Comparison of ENCODE assay signal across 28 mouse cellular contexts in the genomic region with DNA sequence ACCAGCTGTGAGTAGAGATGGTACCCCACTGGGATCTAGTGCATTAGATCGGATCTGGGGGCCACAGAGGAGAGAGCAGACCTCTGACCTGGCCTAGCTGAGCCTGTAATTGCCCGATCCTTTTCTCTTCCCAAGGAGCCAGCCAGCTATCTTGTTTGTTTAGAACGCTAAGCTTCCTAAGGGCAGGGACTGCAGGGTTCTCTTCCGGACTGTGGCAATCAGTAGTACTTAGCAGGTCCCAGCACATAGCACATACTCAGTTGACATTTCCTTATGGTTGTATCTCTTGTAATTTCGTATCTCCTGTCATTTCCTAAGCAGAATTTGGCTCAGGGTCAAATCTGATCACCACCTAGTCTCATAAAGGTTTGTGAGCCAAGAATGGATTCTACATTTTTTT.
DNase-seq lines count a peak whose midpoint lies in the region; ATAC-seq and TF ChIP-seq lines count a peak whose summit lies in the region.
"Had no signal": no experiment of that assay in that cellular context is flagged by ENCODE, and none has a peak within 500 bp of the region (broad histone marks: within the 10 kb centered on the region; RNA-seq: fewer than 3 reads in every experiment).

No protein-coding gene starts in this region.

- no peak overlapping the region for H3K27ac ChIP-seq in lung, embryonic 14.5 days (ENCODE audit: low read depth)
- peak overlapping the region; percentile 59 for H3K27ac ChIP-seq in ES-Bruce4 (ENCODE audit: insufficient read depth, low read length)
- H3K27ac ChIP-seq in ES-E14 (ENCODE audit: insufficient read depth, low read depth, low read length, poor library complexity, severe bottlenecking): peak overlapping the region; percentile 56; the same call in 1 of the 2 replicates
- H3K27ac ChIP-seq in stomach, postnatal 0 days (replicated peaks): no peak overlapping the region
- H3K27ac ChIP-seq: embryonic facial prominence, embryonic 13.5 days; forebrain, embryonic 10.5 days; forebrain, embryonic 15.5 days; gastrocnemius, adult 2 months; heart, embryonic 13.5 days; hindbrain, embryonic 14.5 days; layer of hippocampus, adult 2 months; limb, embryonic 13.5 days; midbrain, embryonic 12.5 days; neural tube, embryonic 13.5 days had no signal

- no peak overlapping the region for H3K4me3 ChIP-seq in lung, embryonic 14.5 days (ENCODE audit: low read depth, low read length)
- H3K4me3 ChIP-seq in ES-Bruce4 (ENCODE audit: low read depth, low read length) (peak overlapping the region; percentile 30), ES-E14 (ENCODE audit: insufficient read depth in 1 of 2, low read depth in 1 of 2, low read length in 2 of 2, poor library complexity in 1 of 2, severe bottlenecking in 1 of 2) (no peak overlapping the region; a peak in 1 of 4 replicates)
- H3K4me3 ChIP-seq in stomach, postnatal 0 days (ENCODE audit: low read depth, low read length): no peak overlapping the region
- H3K4me3 ChIP-seq: embryonic facial prominence, embryonic 13.5 days; forebrain, embryonic 10.5 days; forebrain, embryonic 15.5 days; gastrocnemius, adult 2 months; heart, embryonic 13.5 days; layer of hippocampus, adult 2 months; limb, embryonic 13.5 days; megakaryocyte, embryonic 14.5 days; midbrain, embryonic 12.5 days; myocyte; neural tube, embryonic 13.5 days had no signal

- H3K9ac ChIP-seq in lung, embryonic 14.5 days: no peak overlapping the region
- H3K9ac ChIP-seq in ES-Bruce4 (ENCODE audit: low read depth, poor library complexity, severe bottlenecking): peak overlapping the region; percentile 41
- H3K9ac ChIP-seq in ES-E14 (ENCODE audit: insufficient read depth, low read depth, low read length, poor library complexity, severe bottlenecking): peak overlapping the region; percentile 63; the same call in 1 of the 2 replicates
- no peak overlapping the region for H3K9ac ChIP-seq in stomach, postnatal 0 days (ENCODE audit: low read length)
- H3K9ac ChIP-seq: embryonic facial prominence, embryonic 13.5 days; forebrain, embryonic 15.5 days; heart, embryonic 13.5 days; hindbrain, embryonic 14.5 days; limb, embryonic 13.5 days; midbrain, embryonic 12.5 days; neural tube, embryonic 13.5 days had no signal

- no peak for TF ChIP-seq POLR2A in ES-Bruce4 (IDR thresholded peaks at IDR 0.05; ENCODE audit: insufficient read depth, low read length)

- H3K27me3 ChIP-seq in lung, embryonic 14.5 days (ENCODE audit: insufficient read depth, low read length): no peaks in the 10 kb centered on the region
- H3K27me3 ChIP-seq in ES-Bruce4 (ENCODE audit: control insufficient read depth, insufficient read depth, low read length, poor library complexity, severe bottlenecking): no peaks in the 10 kb centered on the region
- no peaks in the 10 kb centered on the region for H3K27me3 ChIP-seq in stomach, postnatal 0 days (ENCODE audit: control insufficient read depth, insufficient read depth, low read length)
- H3K27me3 ChIP-seq: embryonic facial prominence, embryonic 13.5 days; forebrain, embryonic 15.5 days; heart, embryonic 13.5 days; limb, embryonic 13.5 days had no signal

- in situ Hi-C loops in ES-E14 (cut with MboI; ENCODE audit: low sequenced_read_pairs in 2 of 2, unreplicated experiment in 2 of 2): no loop called here

- TF ChIP-seq CTCF in lung, embryonic 14.5 days (IDR thresholded peaks at IDR 0.05; ENCODE audit: low read depth): no peak
- TF ChIP-seq CTCF in ES-Bruce4 (IDR thresholded peaks at IDR 0.05; ENCODE audit: low read depth, low read length): no peak
- no peak for TF ChIP-seq CTCF in stomach, postnatal 0 days (IDR thresholded peaks at IDR 0.05; ENCODE audit: low read depth)

- no peak for ATAC-seq in lung, embryonic 14.5 days (ENCODE audit: insufficient read depth)
- peak; percentile 41; the same call in 1 of the 2 replicates for ATAC-seq in stomach, postnatal 0 days (ENCODE audit: low FRiP score, low TSS enrichment)
- ATAC-seq: forebrain, embryonic 15.5 days; intestine, postnatal 0 days had no signal

- peak; percentile 15 for DNase-seq in lung, embryonic 14.5 days
- DNase-seq in lung, postnatal 25 days (ENCODE audit: low spot score): no peak
- DNase-seq in ES-E14 (ENCODE audit: low read depth, low spot score): no peak
- DNase-seq in stomach, postnatal 0 days (ENCODE audit: low spot score): no peak
- no peak for DNase-seq in kidney, postnatal 25 days
- DNase-seq in spleen, postnatal 4 days (ENCODE audit: low spot score in 2 of 2): no peak
- DNase-seq: adrenal gland, postnatal 36 days; B cell, adult 2 months; cerebellum, adult 18-20 months; cerebellum, postnatal 10 days; gastrocnemius, adult 2 months; gastrocnemius, postnatal 36 days; heart, adult 18-20 months; heart, postnatal 10 days; kidney, postnatal 14 days had no signal

- WGBS in lung, embryonic 14.5 days: 47% methylated on average over 5 of the region's 5 CpGs
- WGBS in stomach, postnatal 0 days: 52% methylated on average over 5 of the region's 5 CpGs

- no peak overlapping the region for H3K4me2 ChIP-seq in lung, embryonic 14.5 days
- no peak overlapping the region for H3K4me2 ChIP-seq in stomach, postnatal 0 days (replicated peaks; ENCODE audit: low read depth)
- H3K4me2 ChIP-seq: embryonic facial prominence, embryonic 13.5 days; forebrain, embryonic 15.5 days; heart, embryonic 13.5 days; hindbrain, embryonic 14.5 days; limb, embryonic 13.5 days; midbrain, embryonic 12.5 days; neural tube, embryonic 13.5 days had no signal

- H3K9me3 ChIP-seq in lung, embryonic 14.5 days (ENCODE audit: low read depth, low read length): no peaks in the 10 kb centered on the region
- H3K9me3 ChIP-seq in ES-Bruce4 (replicated peaks; ENCODE audit: control insufficient read depth, insufficient read depth, low read length, poor library complexity, severe bottlenecking): no peaks in the 10 kb centered on the region
- H3K9me3 ChIP-seq in ES-E14 (ENCODE audit: control insufficient read depth, insufficient read depth, low read depth, low read length): no peaks in the 10 kb centered on the region
- no peaks in the 10 kb centered on the region for H3K9me3 ChIP-seq in stomach, postnatal 0 days (ENCODE audit: control insufficient read depth, low read length)
- H3K9me3 ChIP-seq: embryonic facial prominence, embryonic 13.5 days; forebrain, embryonic 10.5 days; forebrain, embryonic 15.5 days; heart, embryonic 13.5 days; limb, embryonic 13.5 days; megakaryocyte, embryonic 14.5 days; midbrain, embryonic 12.5 days; neural tube, embryonic 13.5 days had no signal

- no peak for TF ChIP-seq EP300 in ES-Bruce4 (IDR thresholded peaks at IDR 0.05; ENCODE audit: insufficient read depth, low read depth, low read length)
- no peak for TF ChIP-seq EP300 in stomach, postnatal 0 days (optimal IDR thresholded peaks at IDR 0.05)

- no peaks in the 10 kb centered on the region for H3K36me3 ChIP-seq in lung, embryonic 14.5 days (ENCODE audit: insufficient read depth)
- no peaks in the 10 kb centered on the region for H3K36me3 ChIP-seq in ES-Bruce4 (ENCODE audit: control insufficient read depth, insufficient read depth, low read length, poor library complexity, severe bottlenecking)
- H3K36me3 ChIP-seq in ES-E14 (ENCODE audit: control insufficient read depth, insufficient read depth, low read length, poor library complexity, severe bottlenecking): 0 out of 2 replicates have a peak, but pooled peaks cover 3% of the 10 kb centered on the region
- no peaks in the 10 kb centered on the region for H3K36me3 ChIP-seq in stomach, postnatal 0 days (ENCODE audit: control insufficient read depth, insufficient read depth, low read length)
- H3K36me3 ChIP-seq: embryonic facial prominence, embryonic 13.5 days; forebrain, embryonic 10.5 days; forebrain, embryonic 15.5 days; heart, embryonic 13.5 days; limb, embryonic 13.5 days; midbrain, embryonic 12.5 days; neural tube, embryonic 13.5 days had no signal

- H3K4me1 ChIP-seq in lung, embryonic 14.5 days (ENCODE audit: insufficient read depth): peaks cover 4% of the 10 kb centered on the region; the same call in 1 of the 2 replicates
- H3K4me1 ChIP-seq in ES-Bruce4 (ENCODE audit: control insufficient read depth, insufficient read depth, low read length) (peaks cover 7% of the 10 kb centered on the region), ES-E14 (ENCODE audit: control insufficient read depth in 2 of 2, insufficient read depth in 2 of 2, low read length in 2 of 2, poor library complexity in 1 of 2) (peaks cover 16 to 18% of the 10 kb centered on the region in 2 experiments)
- no peaks in the 10 kb centered on the region; the same call in 1 of the 2 replicates for H3K4me1 ChIP-seq in stomach, postnatal 0 days (replicated peaks; ENCODE audit: control insufficient read depth, insufficient read depth)
- H3K4me1 ChIP-seq: forebrain, embryonic 15.5 days; midbrain, embryonic 12.5 days had no signal

TF ChIP-seq in ES-E14, 5 proteins besides CTCF, POLR2A, EP300 and RAD21:
- TF ChIP-seq CHD2 (IDR thresholded peaks at IDR 0.05; ENCODE audit: low read depth, low read length) (no peak), MAFK (IDR thresholded peaks at IDR 0.05; ENCODE audit: insufficient read depth, low read depth, low read length) (no peak), ZC3H11A (IDR thresholded peaks at IDR 0.05; ENCODE audit: borderline replicate concordance, low read depth, low read length) (no peak), HCFC1 (IDR thresholded peaks at IDR 0.05; ENCODE audit: borderline replicate concordance, insufficient read depth, low read length) (no peak), ZNF384 (IDR thresholded peaks at IDR 0.05; ENCODE audit: low read depth, low read length) (no peak)

Comparison
In these comparisons a context has a peak if more than half of its experiments do, and no peak if none do; other contexts are left out.
1. H3K27ac ChIP-seq: peak in ES-Bruce4 (single experiment) and ES-E14 (single experiment); none in lung, embryonic 14.5 days (single experiment) and stomach, postnatal 0 days (single experiment).
2. H3K9ac ChIP-seq: peak in ES-Bruce4 (single experiment) and ES-E14 (single experiment); none in lung, embryonic 14.5 days (single experiment) and stomach, postnatal 0 days (single experiment).